Mouse (Mus musculus) kidney, adult 2 months (tissue): ENCODE measurements around the gene Arap2.

Experiments used
- CTCF ChIP-seq: fragments of 200-500 bp; conservative IDR thresholded peaks from 2 replicates; pipeline ENCODE4 v1.5.1; 2011; ENCODE audit warnings: low read depth, mild to moderate bottlenecking, control low read depth, low read length, moderate library complexity, mixed read lengths; ENCODE audit not compliant: insufficient read depth, insufficient read length
- POLR2A ChIP-seq: fragments of 200-500 bp; IDR thresholded peaks from one replicate; pipeline ENCODE4 v1.6.1; 2011; ENCODE audit warnings: low read depth, low read length, control low read depth

GRCm38 (mm10) chr5:62587348-62587747, 178.6 kb downstream of the Arap2 start:
- TF ChIP-seq CTCF (no peak), POLR2A (no peak)
